Mouse (Mus musculus) ES-Bruce4 (cell line): Measurements from ENCODE around the gene Loxl4.

Experiments
- CTCF ChIP-seq: IDR thresholded peaks from one replicate; pipeline ENCODE4 v1.8.1; 2011; ENCODE audit warnings: low read depth, low read length
- POLR2A ChIP-seq: IDR thresholded peaks from one replicate; pipeline ENCODE4 v1.8.1; 2011; ENCODE audit warnings: low read length; ENCODE audit not compliant: insufficient read depth

DNA sequence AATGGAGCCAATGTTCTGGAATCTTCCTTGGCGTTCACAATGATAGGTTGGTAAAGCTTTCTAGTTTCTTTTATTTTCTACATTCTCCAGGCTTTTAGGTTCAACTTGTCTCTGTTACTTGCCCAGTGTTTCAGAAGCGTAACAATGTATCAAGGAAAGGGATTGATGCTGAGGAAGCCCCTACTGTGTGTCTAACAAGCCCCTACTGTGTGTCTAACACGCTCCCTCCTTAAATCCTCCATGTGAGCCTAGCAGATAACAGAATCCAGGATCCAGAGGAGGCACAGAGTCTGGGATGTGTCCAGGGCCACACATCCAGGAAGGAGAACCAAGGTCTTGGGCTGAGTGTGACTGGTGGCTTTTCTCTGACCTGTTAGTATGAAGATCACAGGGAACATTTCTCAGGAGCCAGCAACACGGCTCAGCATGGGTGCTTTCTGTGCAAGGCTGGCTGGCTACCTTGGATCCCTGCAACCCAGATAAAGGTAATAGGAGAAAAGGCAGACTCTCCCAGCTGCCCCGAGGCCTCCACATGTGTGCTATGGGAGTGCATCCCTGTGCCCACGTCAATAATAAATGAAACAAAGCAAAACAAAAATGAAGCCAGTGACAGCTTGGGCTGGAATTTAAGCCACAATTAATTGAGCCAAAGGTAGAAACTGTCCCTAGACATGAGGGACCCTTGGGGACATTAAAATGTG is 46.0 kb upstream of the Loxl4 start:
- TF ChIP-seq CTCF (no peak), POLR2A (no peak)
